Mouse (Mus musculus): Measurements from ENCODE around the gene Bptf. TPM values are rescaled to one million over a fixed set of nuclear protein-coding genes. Genes with fewer than 3 reads are reported as not detected.
"Not testable (repeated sequence)": the region's sequence is repeated elsewhere in the genome, so short reads cannot be mapped to it uniquely, and the experiment has no call there.

Bptf gene
- polyA plus RNA-seq, 1 experiment from 2014 or later: 34.8 TPM

- DNase-seq (ENCODE audit: low spot score) (no peak), ATAC-seq (ENCODE audit: low read depth) (no peak)
- WGBS: 81% methylated on average over 2 of the region's 2 CpGs
- H3K4me3 ChIP-seq (ENCODE audit: low read depth, low read length): no peak overlapping the region
- no peaks in the 10 kb centered on the region for H3K27me3 ChIP-seq (replicated peaks; ENCODE audit: control insufficient read depth, insufficient read depth, low read length)
- no peaks in the 10 kb centered on the region for H3K36me3 ChIP-seq (ENCODE audit: control insufficient read depth, insufficient read depth, low read length)
- H3K27ac ChIP-seq (replicated peaks; ENCODE audit: low read depth, low read length): no peak overlapping the region
- H3K9ac ChIP-seq (ENCODE audit: low read depth, low read length): no peak overlapping the region
- H3K4me1 ChIP-seq (ENCODE audit: control insufficient read depth, insufficient read depth, low read length): no peaks in the 10 kb centered on the region
- H3K4me2 ChIP-seq (ENCODE audit: low read depth, low read length): no peak overlapping the region
- H3K9me3 ChIP-seq (ENCODE audit: control insufficient read depth, low read length): no peaks in the 10 kb centered on the region
Measured at GRCm38 (mm10) chr11:107142382-107142781, 10.5 kb upstream of the Bptf start.

GRCm38 (mm10) chr11:107140756-107141155 is 8.8 kb upstream of the Bptf start:
- no peak for DNase-seq (ENCODE audit: low spot score)
- 35% methylated on average over 6 of the region's 6 CpGs for WGBS

GRCm38 (mm10) chr11:107138633-107139032 is 6.7 kb upstream of the Bptf start:
- Histone ChIP-seq H3K4me3 (ENCODE audit: low read depth, low read length) (no peak overlapping the region), H3K4me2 (ENCODE audit: low read depth, low read length) (no peak overlapping the region), H3K36me3 (ENCODE audit: control insufficient read depth, insufficient read depth, low read length) (no peaks in the 10 kb centered on the region), H3K27ac (replicated peaks; ENCODE audit: low read depth, low read length) (no peak overlapping the region), H3K9ac (ENCODE audit: low read depth, low read length) (no peak overlapping the region), H3K4me1 (ENCODE audit: control insufficient read depth, insufficient read depth, low read length) (no peaks in the 10 kb centered on the region), H3K27me3 (replicated peaks; ENCODE audit: control insufficient read depth, insufficient read depth, low read length) (no peaks in the 10 kb centered on the region), H3K9me3 (ENCODE audit: control insufficient read depth, low read length) (no peaks in the 10 kb centered on the region)
- WGBS: 78% methylated on average over 3 of the region's 3 CpGs
- no peak for ATAC-seq (ENCODE audit: low read depth)
- DNase-seq (ENCODE audit: low spot score): no peak

More at GRCm38 (mm10) chr11:107140756-107141155, 8.8 kb upstream of the Bptf start:
- H3K27ac ChIP-seq (replicated peaks; ENCODE audit: low read depth, low read length): no peak overlapping the region
- no peaks in the 10 kb centered on the region for H3K4me1 ChIP-seq (ENCODE audit: control insufficient read depth, insufficient read depth, low read length)
- H3K9me3 ChIP-seq (ENCODE audit: control insufficient read depth, low read length): no peaks in the 10 kb centered on the region
- no peaks in the 10 kb centered on the region for H3K27me3 ChIP-seq (replicated peaks; ENCODE audit: control insufficient read depth, insufficient read depth, low read length)
- H3K36me3 ChIP-seq (ENCODE audit: control insufficient read depth, insufficient read depth, low read length): no peaks in the 10 kb centered on the region
- H3K4me2 ChIP-seq (ENCODE audit: low read depth, low read length): no peak overlapping the region
- no peak overlapping the region for H3K9ac ChIP-seq (ENCODE audit: low read depth, low read length)
- ATAC-seq (ENCODE audit: low read depth): no peak
- no peak overlapping the region for H3K4me3 ChIP-seq (ENCODE audit: low read depth, low read length)

- no peak overlapping the region for H3K9ac ChIP-seq (ENCODE audit: low read depth, low read length)
- no peaks in the 10 kb centered on the region for H3K36me3 ChIP-seq (ENCODE audit: control insufficient read depth, insufficient read depth, low read length)
- H3K4me2 ChIP-seq (ENCODE audit: low read depth, low read length): no peak overlapping the region
- H3K9me3 ChIP-seq (ENCODE audit: control insufficient read depth, low read length): no peaks in the 10 kb centered on the region
- WGBS: 88% methylated on average over 6 of the region's 6 CpGs
- no peaks in the 10 kb centered on the region for H3K27me3 ChIP-seq (replicated peaks; ENCODE audit: control insufficient read depth, insufficient read depth, low read length)
- no peak overlapping the region for H3K27ac ChIP-seq (replicated peaks; ENCODE audit: low read depth, low read length)
- no peaks in the 10 kb centered on the region for H3K4me1 ChIP-seq (ENCODE audit: control insufficient read depth, insufficient read depth, low read length)
- no peak for DNase-seq (ENCODE audit: low spot score)
- no peak overlapping the region for H3K4me3 ChIP-seq (ENCODE audit: low read depth, low read length)
- ATAC-seq (ENCODE audit: low read depth): no peak
Measured at GRCm38 (mm10) chr11:107137593-107137992, 5.7 kb upstream of the Bptf start.

GRCm38 (mm10) chr11:107136458-107136857 is 4.5 kb upstream of the Bptf start:
- not testable (repeated sequence) for H3K36me3 ChIP-seq (ENCODE audit: control insufficient read depth, insufficient read depth, low read length); DNase-seq (ENCODE audit: low spot score); H3K4me3 ChIP-seq (ENCODE audit: low read depth, low read length); H3K4me2 ChIP-seq (ENCODE audit: low read depth, low read length); H3K9me3 ChIP-seq (ENCODE audit: control insufficient read depth, low read length); H3K27ac ChIP-seq (replicated peaks; ENCODE audit: low read depth, low read length); H3K9ac ChIP-seq (ENCODE audit: low read depth, low read length); H3K27me3 ChIP-seq (replicated peaks; ENCODE audit: control insufficient read depth, insufficient read depth, low read length); H3K4me1 ChIP-seq (ENCODE audit: control insufficient read depth, insufficient read depth, low read length); ATAC-seq (ENCODE audit: low read depth)
- 94% methylated on average over 10 of the region's 10 CpGs for WGBS

GRCm38 (mm10) chr11:107135741-107136140 is 3.8 kb upstream of the Bptf start:
- DNase-seq (ENCODE audit: low spot score) (peak; percentile 25), ATAC-seq (ENCODE audit: low read depth) (no peak)
- H3K4me1 ChIP-seq (ENCODE audit: control insufficient read depth, insufficient read depth, low read length): no peaks in the 10 kb centered on the region
- no peak overlapping the region for H3K27ac ChIP-seq (replicated peaks; ENCODE audit: low read depth, low read length)
- H3K36me3 ChIP-seq (ENCODE audit: control insufficient read depth, insufficient read depth, low read length): no peaks in the 10 kb centered on the region
- no peak overlapping the region for H3K4me2 ChIP-seq (ENCODE audit: low read depth, low read length)
- no peak overlapping the region for H3K9ac ChIP-seq (ENCODE audit: low read depth, low read length)
- no peaks in the 10 kb centered on the region for H3K27me3 ChIP-seq (replicated peaks; ENCODE audit: control insufficient read depth, insufficient read depth, low read length)
- no peaks in the 10 kb centered on the region for H3K9me3 ChIP-seq (ENCODE audit: control insufficient read depth, low read length)
- 43% methylated on average over 3 of the region's 3 CpGs for WGBS
- no peak overlapping the region for H3K4me3 ChIP-seq (ENCODE audit: low read depth, low read length)

GRCm38 (mm10) chr11:107132426-107132825 is 499 bp upstream of the Bptf start:
- ATAC-seq (ENCODE audit: low read depth): peak; percentile 20
- Histone ChIP-seq H3K4me3 (ENCODE audit: low read depth, low read length) (peak overlapping the region; percentile 87), H3K9ac (ENCODE audit: low read depth, low read length) (peak overlapping the region; percentile 98), H3K9me3 (ENCODE audit: control insufficient read depth, low read length) (no peaks in the 10 kb centered on the region), H3K27ac (replicated peaks; ENCODE audit: low read depth, low read length) (peak overlapping the region; percentile 97), H3K4me2 (ENCODE audit: low read depth, low read length) (peak overlapping the region; percentile 93), H3K4me1 (ENCODE audit: control insufficient read depth, insufficient read depth, low read length) (peaks cover 8% of the 10 kb centered on the region; the same call in 1 of the 2 replicates), H3K27me3 (replicated peaks; ENCODE audit: control insufficient read depth, insufficient read depth, low read length) (no peaks in the 10 kb centered on the region), H3K36me3 (ENCODE audit: control insufficient read depth, insufficient read depth, low read length) (no peaks in the 10 kb centered on the region)
- WGBS: 0% methylated on average over 15 of the region's 16 CpGs
- DNase-seq (ENCODE audit: low spot score): peak; percentile 65

- no peaks in the 10 kb centered on the region for H3K27me3 ChIP-seq (replicated peaks; ENCODE audit: control insufficient read depth, insufficient read depth, low read length)
- H3K4me2 ChIP-seq (ENCODE audit: low read depth, low read length): peak overlapping the region; percentile 93
- H3K9ac ChIP-seq (ENCODE audit: low read depth, low read length): peak overlapping the region; percentile 98
- H3K9me3 ChIP-seq (ENCODE audit: control insufficient read depth, low read length): no peaks in the 10 kb centered on the region
- ATAC-seq (ENCODE audit: low read depth) (peak; percentile 74), DNase-seq (ENCODE audit: low spot score) (peak; percentile 74)
- WGBS: 0% methylated on average over 51 of the region's 65 CpGs
- H3K27ac ChIP-seq (replicated peaks; ENCODE audit: low read depth, low read length): peak overlapping the region; percentile 97
- peaks cover 8% of the 10 kb centered on the region; the same call in 1 of the 2 replicates for H3K4me1 ChIP-seq (ENCODE audit: control insufficient read depth, insufficient read depth, low read length)
- H3K36me3 ChIP-seq (ENCODE audit: control insufficient read depth, insufficient read depth, low read length): no peaks in the 10 kb centered on the region
- peak overlapping the region; percentile 87 for H3K4me3 ChIP-seq (ENCODE audit: low read depth, low read length)
Measured at GRCm38 (mm10) chr11:107130879-107131748, 813 bp downstream of the Bptf start.

Measured in embryonic facial prominence, embryonic 14.5 days (tissue).